ENCODE assay signal across 17 mouse cellular contexts in genomic region chr14:46718483-46718922, GRCm38 (mm10). TPM values are rescaled to one million over a fixed set of nuclear protein-coding genes. Genes with fewer than 3 reads are reported as not detected.
DNase-seq lines count a peak whose midpoint lies in the region; ATAC-seq and TF ChIP-seq lines count a peak whose summit lies in the region.
"Had no signal": no experiment of that assay in that cellular context is flagged by ENCODE, and none has a peak within 500 bp of the region (broad histone marks: within the 10 kb centered on the region; RNA-seq: fewer than 3 reads in every experiment).

No protein-coding gene starts in this region.

- H3K9ac ChIP-seq in forebrain, embryonic 14.5 days (ENCODE audit: low read length): no peak overlapping the region
- no peak overlapping the region for H3K9ac ChIP-seq in forebrain, embryonic 13.5 days
- H3K9ac ChIP-seq in neural tube, embryonic 15.5 days (replicated peaks): no peak overlapping the region
- H3K9ac ChIP-seq in midbrain, postnatal 0 days (replicated peaks; ENCODE audit: low read length, poor library complexity, severe bottlenecking): no peak overlapping the region
- H3K9ac ChIP-seq: liver, postnatal 0 days had no signal

- H3K9me3 ChIP-seq in forebrain, embryonic 14.5 days (replicated peaks; ENCODE audit: control insufficient read depth, low read length): no peaks in the 10 kb centered on the region
- H3K9me3 ChIP-seq in forebrain, embryonic 13.5 days (replicated peaks): no peaks in the 10 kb centered on the region
- H3K9me3 ChIP-seq in neural tube, embryonic 15.5 days (replicated peaks): no peaks in the 10 kb centered on the region
- no peaks in the 10 kb centered on the region for H3K9me3 ChIP-seq in midbrain, postnatal 0 days (ENCODE audit: low read length)
- H3K9me3 ChIP-seq: heart, embryonic 10.5 days had no signal

- no peak for TF ChIP-seq CTCF in midbrain, postnatal 0 days (IDR thresholded peaks at IDR 0.05)

- 50% methylated on average over 12 of the region's 12 CpGs for WGBS in forebrain, embryonic 14.5 days
- WGBS in forebrain, embryonic 13.5 days: 62% methylated on average over 12 of the region's 12 CpGs
- WGBS in neural tube, embryonic 15.5 days: 68% methylated on average over 12 of the region's 12 CpGs
- WGBS in midbrain, postnatal 0 days: 71% methylated on average over 12 of the region's 12 CpGs

- no peaks in the 10 kb centered on the region for H3K4me1 ChIP-seq in forebrain, embryonic 14.5 days (ENCODE audit: control insufficient read depth, insufficient read depth, low read length)
- H3K4me1 ChIP-seq in forebrain, embryonic 13.5 days: 0 out of 2 replicates have a peak, but pooled peaks cover 4% of the 10 kb centered on the region
- no peaks in the 10 kb centered on the region for H3K4me1 ChIP-seq in neural tube, embryonic 15.5 days
- H3K4me1 ChIP-seq in midbrain, postnatal 0 days (ENCODE audit: insufficient read depth, low read length): no peaks in the 10 kb centered on the region
- H3K4me1 ChIP-seq: heart, embryonic 10.5 days had no signal

- intact Hi-C loops in gastrocnemius, postnatal 14 days (cut with DNase I; ENCODE audit: low total_unique reads): no loop called here
- intact Hi-C loops in left cerebral cortex, postnatal 4 days (cut with DNase I): no loop called here

- H3K27ac ChIP-seq in forebrain, embryonic 14.5 days (ENCODE audit: low read depth, low read length): no peak overlapping the region
- no peak overlapping the region for H3K27ac ChIP-seq in forebrain, embryonic 13.5 days
- no peak overlapping the region for H3K27ac ChIP-seq in neural tube, embryonic 15.5 days (replicated peaks)
- H3K27ac ChIP-seq in midbrain, postnatal 0 days (ENCODE audit: low read depth, low read length): no peak overlapping the region
- H3K27ac ChIP-seq: stomach, postnatal 0 days had no signal

- no peaks in the 10 kb centered on the region for H3K27me3 ChIP-seq in forebrain, embryonic 14.5 days (replicated peaks; ENCODE audit: control insufficient read depth, insufficient read depth, low read length)
- no peaks in the 10 kb centered on the region for H3K27me3 ChIP-seq in forebrain, embryonic 13.5 days
- H3K27me3 ChIP-seq in neural tube, embryonic 15.5 days (replicated peaks): no peaks in the 10 kb centered on the region
- H3K27me3 ChIP-seq in midbrain, postnatal 0 days (ENCODE audit: insufficient read depth, low read length): no peaks in the 10 kb centered on the region
- H3K27me3 ChIP-seq: Patski had no signal

- peak; percentile 18 for DNase-seq in forebrain, embryonic 14.5 days (ENCODE audit: low spot score)
- peak; percentile 47 for DNase-seq in neural tube, embryonic 10.5 days (ENCODE audit: extremely low spot score, low spot score)
- DNase-seq in forelimb bud, embryonic 11.5 days (ENCODE audit: low read depth, low spot score): peak; percentile 90
- peak; percentile 27 for DNase-seq in midbrain, postnatal 0 days (ENCODE audit: low spot score)
- DNase-seq in gastrocnemius, postnatal 14 days: no peak
- no peak for DNase-seq in left cerebral cortex, postnatal 4 days
- DNase-seq: cerebellum, postnatal 10 days; gastrocnemius, postnatal 36 days; kidney, postnatal 14 days; liver, postnatal 0 days; lung, postnatal 36 days; thymus, postnatal 25 days had no signal

- no peak overlapping the region for H3K4me3 ChIP-seq in forebrain, embryonic 14.5 days (ENCODE audit: low read depth, low read length)
- H3K4me3 ChIP-seq in forebrain, embryonic 13.5 days: no peak overlapping the region
- no peak overlapping the region for H3K4me3 ChIP-seq in neural tube, embryonic 15.5 days (replicated peaks)
- no peak overlapping the region for H3K4me3 ChIP-seq in midbrain, postnatal 0 days (ENCODE audit: low read depth, low read length)
- H3K4me3 ChIP-seq: heart, embryonic 10.5 days had no signal

- no peak overlapping the region for H3K4me2 ChIP-seq in forebrain, embryonic 14.5 days (ENCODE audit: low read length)
- no peak overlapping the region for H3K4me2 ChIP-seq in forebrain, embryonic 13.5 days
- H3K4me2 ChIP-seq in neural tube, embryonic 15.5 days: no peak overlapping the region
- H3K4me2 ChIP-seq in midbrain, postnatal 0 days (ENCODE audit: low read depth, low read length, poor library complexity, severe bottlenecking): no peak overlapping the region

- H3K36me3 ChIP-seq in forebrain, embryonic 14.5 days (ENCODE audit: control insufficient read depth, insufficient read depth, low read length): no peaks in the 10 kb centered on the region
- no peaks in the 10 kb centered on the region for H3K36me3 ChIP-seq in forebrain, embryonic 13.5 days (ENCODE audit: poor library complexity, severe bottlenecking)
- H3K36me3 ChIP-seq in neural tube, embryonic 15.5 days: no peaks in the 10 kb centered on the region
- no peaks in the 10 kb centered on the region for H3K36me3 ChIP-seq in midbrain, postnatal 0 days (ENCODE audit: insufficient read depth, low read length)
- H3K36me3 ChIP-seq: heart, embryonic 10.5 days had no signal

- ATAC-seq in forebrain, embryonic 14.5 days: no peak
- no peak for ATAC-seq in forebrain, embryonic 13.5 days
- no peak for ATAC-seq in neural tube, embryonic 15.5 days (ENCODE audit: low FRiP score)
- ATAC-seq in midbrain, postnatal 0 days (ENCODE audit: low FRiP score): no peak
- ATAC-seq: liver, postnatal 0 days; Patski had no signal

RNA-seq across cellular contexts. Expression of gene Cdkn3, which starts 41.8 kb away (rescaled TPM):
- polyA plus RNA-seq in forebrain, embryonic 14.5 days (2014; fragmentation: Nextera tagmentation; extraction: Ambion mirVana): 17.0 and 29.0 TPM in 2 replicates
- polyA plus RNA-seq in forebrain, embryonic 13.5 days (2015; fragmentation: Nextera tagmentation; extraction: Ambion mirVana): 38.5 and 41.8 TPM in 2 replicates
- 9.1 and 15.0 TPM in 2 replicates for polyA plus RNA-seq in neural tube, embryonic 15.5 days (2015; fragmentation: Nextera tagmentation; extraction: Ambion mirVana)
- total RNA-seq in midbrain, postnatal 0 days (2014; rRNA removed): 0.71 and 5.8 TPM in 2 replicates
- 5.9 and 7.1 TPM in 2 replicates for polyA plus RNA-seq in midbrain, postnatal 0 days (2015; fragmentation: Nextera tagmentation; extraction: Ambion mirVana)
- total RNA-seq in gastrocnemius, postnatal 14 days (2021): 1 to 10 TPM; 2.1 to 2.8 TPM
- total RNA-seq in left cerebral cortex, postnatal 4 days (2021): 1 to 10 TPM; 3.0 to 5.1 TPM

Comparison
In these comparisons a context has a peak if more than half of its experiments do, and no peak if none do; other contexts are left out.
1. DNase-seq: peak in forebrain, embryonic 14.5 days (single experiment), neural tube, embryonic 10.5 days (single experiment), forelimb bud, embryonic 11.5 days (single experiment) and midbrain, postnatal 0 days (single experiment); none in gastrocnemius, postnatal 14 days (single experiment) and left cerebral cortex, postnatal 4 days (single experiment).